Mouse (Mus musculus) cerebellum, postnatal 14 days (tissue): ENCODE measurements around the gene Kdm1b.

Source experiments
- DNase-seq, 2 experiments: peaks; one replicate each; pipeline ENCODE4 v3.0.0; 2021; ENCODE audit warnings: mixed read lengths in 2 of 2

Kdm1b gene

GRCm38 (mm10) chr13:47043030-47043680, at the start of gene Kdm1b:
Gene Kdm1b, plus strand, starts transcription at chr13:47043499.
- DNase-seq: peak; percentile 99

- DNase-seq: no peak
Measured at GRCm38 (mm10) chr13:46997355-46997754, 45.9 kb upstream of the Kdm1b start.

GRCm38 (mm10) chr13:46999498-46999897, 43.8 kb upstream of the Kdm1b start:
- no peak for DNase-seq

GRCm38 (mm10) chr13:47001590-47001989, 41.7 kb upstream of the Kdm1b start:
- DNase-seq: no peak

- DNase-seq: peak in 1 of 2 experiments; percentile 22
Measured at GRCm38 (mm10) chr13:47013740-47014139, 29.6 kb upstream of the Kdm1b start.

- DNase-seq: peak; percentile 90 to 92
Measured at GRCm38 (mm10) chr13:47014334-47015194, 28.7 kb upstream of the Kdm1b start, which contains the start of gene Nhlrc1. Gene Nhlrc1, minus strand, starts transcription at chr13:47014850.

- DNase-seq: no peak
Measured at GRCm38 (mm10) chr13:47015195-47015501, 28.2 kb upstream of the Kdm1b start.

GRCm38 (mm10) chr13:47017259-47017658, 26.0 kb upstream of the Kdm1b start:
- DNase-seq: peak; percentile 77 to 81

- no peak for DNase-seq
Measured at GRCm38 (mm10) chr13:47019774-47020173, 23.5 kb upstream of the Kdm1b start.

GRCm38 (mm10) chr13:47020798-47021197, 22.5 kb upstream of the Kdm1b start:
- DNase-seq: peak in 1 of 2 experiments; percentile 25

- DNase-seq: no peak
Measured at GRCm38 (mm10) chr13:47030376-47031107, 12.8 kb upstream of the Kdm1b start.

GRCm38 (mm10) chr13:47033602-47034001, 9.7 kb upstream of the Kdm1b start:
- no peak for DNase-seq

- DNase-seq: no peak
Measured at GRCm38 (mm10) chr13:47037946-47038345, 5.4 kb upstream of the Kdm1b start.

- DNase-seq: no peak
Measured at GRCm38 (mm10) chr13:47040061-47040460, 3.2 kb upstream of the Kdm1b start.

GRCm38 (mm10) chr13:47042024-47042633, 1.2 kb upstream of the Kdm1b start:
- DNase-seq: peak in 1 of 2 experiments; percentile 16

- peak in 1 of 2 experiments; percentile 49 for DNase-seq
Measured at GRCm38 (mm10) chr13:47043833-47044616, 726 bp downstream of the Kdm1b start.

- DNase-seq: peak; percentile 36 to 45
Measured at GRCm38 (mm10) chr13:47044617-47044947, 1.3 kb downstream of the Kdm1b start, which contains the start of gene Tpmt. Gene Tpmt, minus strand, starts transcription at chr13:47044737.

- DNase-seq: no peak
Measured at GRCm38 (mm10) chr13:47047996-47048395, 4.7 kb downstream of the Kdm1b start.

- DNase-seq: no peak
Measured at GRCm38 (mm10) chr13:47050009-47050408, 6.7 kb downstream of the Kdm1b start.

GRCm38 (mm10) chr13:47053971-47054370, 10.7 kb downstream of the Kdm1b start:
- DNase-seq: no peak

GRCm38 (mm10) chr13:47056126-47056525, 12.8 kb downstream of the Kdm1b start:
- no peak for DNase-seq

- no peak for DNase-seq
Measured at GRCm38 (mm10) chr13:47056781-47057180, 13.5 kb downstream of the Kdm1b start.
